Mouse (Mus musculus) heart, postnatal 4 days (tissue): ENCODE measurements at regions not wholly inside any gene's neighbourhood (a gene's known extent, or its start where the extent isn't known, plus 50 kb on each side); places are given as distances from the start of the nearest gene placed in this dataset.
"Not testable (repeated sequence)": the region's sequence is repeated elsewhere in the genome, so short reads cannot be mapped to it uniquely, and the experiment has no call there.

Source experiments
- DNase-seq: peaks from one replicate; pipeline ENCODE4 v3.0.0; 2021

- no peak for DNase-seq
Measured at GRCm38 (mm10) chr8:8973769-8974168, 283.4 kb upstream of the Arglu1 start.

DNA sequence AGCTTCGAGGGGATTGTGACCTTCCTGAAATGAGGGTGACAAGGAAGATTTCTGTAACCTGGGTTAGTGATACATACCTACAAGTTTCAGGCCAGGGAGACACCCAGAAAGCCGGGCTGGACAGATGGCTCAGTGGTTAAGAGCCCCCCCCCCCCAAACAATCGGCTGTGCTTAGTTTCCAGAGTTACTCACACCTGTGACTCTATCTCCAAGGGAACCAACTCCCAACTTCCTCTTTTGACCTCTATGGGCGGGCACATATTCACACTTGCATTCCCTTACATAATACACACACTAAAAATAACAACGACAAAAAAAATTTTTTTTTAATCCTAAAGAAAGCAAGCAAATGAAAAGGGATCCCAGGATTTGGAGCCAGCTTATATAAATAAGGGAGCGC is 283.0 kb upstream of the Arglu1 start:
- DNase-seq, result no peak

GRCm38 (mm10) chr8:8970776-8971175 is 280.5 kb upstream of the Arglu1 start:
- DNase-seq, result no peak

DNA sequence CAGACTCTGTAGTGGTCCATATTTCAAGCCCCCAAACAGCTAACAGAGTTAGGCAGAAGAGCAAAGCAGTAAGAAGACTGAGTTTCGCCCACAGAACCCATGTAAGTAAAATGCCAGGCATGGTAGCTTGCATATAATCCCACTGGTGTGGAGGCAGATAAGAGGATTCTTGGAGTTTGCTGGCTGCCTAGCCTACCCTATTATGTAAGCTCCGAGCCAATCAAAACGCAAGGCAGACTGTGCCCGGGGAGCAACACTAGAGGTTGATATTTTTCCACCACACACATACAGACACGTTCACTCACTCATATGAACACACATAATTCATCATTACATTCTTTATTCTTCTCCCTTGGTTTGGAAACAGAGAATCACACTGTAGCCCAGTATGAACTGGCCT is 280.0 kb upstream of the Arglu1 start:
- DNase-seq, result no peak

DNA sequence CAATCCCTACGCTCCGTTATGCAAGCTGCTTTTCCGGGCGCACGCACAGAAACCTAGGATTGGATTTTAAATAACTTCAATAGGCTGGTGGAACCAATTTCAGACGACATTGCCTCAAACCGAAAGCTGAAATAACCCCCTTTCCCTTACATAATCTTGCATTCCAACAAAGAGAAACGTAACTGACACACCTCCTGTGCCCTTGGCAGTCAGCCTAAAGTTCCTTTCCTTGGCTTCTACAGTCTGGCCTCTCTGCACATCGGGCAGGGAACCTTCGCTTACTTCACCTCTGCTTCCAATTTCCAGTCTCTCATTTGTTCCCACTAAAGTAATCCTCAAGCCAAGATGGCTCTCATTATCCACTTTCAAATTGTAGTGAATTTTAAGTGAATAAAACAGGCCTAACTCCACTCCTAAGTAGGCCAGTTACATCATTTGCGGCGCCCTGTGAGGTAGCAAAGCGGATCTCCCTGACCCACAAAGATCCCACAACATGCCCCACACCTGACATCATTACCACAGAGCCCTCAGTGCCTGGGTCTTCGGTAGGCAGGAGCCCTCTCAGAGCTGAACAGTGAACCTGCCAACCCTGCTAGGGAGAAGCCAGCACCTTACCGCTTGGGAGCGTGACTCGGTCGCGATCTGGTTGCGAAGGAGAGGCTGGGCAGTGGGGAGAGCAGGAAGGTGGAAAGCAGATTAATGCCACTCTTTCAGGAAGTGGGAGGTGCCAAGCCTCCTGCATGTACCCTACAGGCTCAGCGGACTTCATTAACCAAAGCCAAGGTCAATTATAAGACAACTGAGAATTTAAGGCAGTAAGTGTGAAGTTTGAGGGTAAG is 279.0 kb upstream of the Arglu1 start:
- no peak for DNase-seq

DNA sequence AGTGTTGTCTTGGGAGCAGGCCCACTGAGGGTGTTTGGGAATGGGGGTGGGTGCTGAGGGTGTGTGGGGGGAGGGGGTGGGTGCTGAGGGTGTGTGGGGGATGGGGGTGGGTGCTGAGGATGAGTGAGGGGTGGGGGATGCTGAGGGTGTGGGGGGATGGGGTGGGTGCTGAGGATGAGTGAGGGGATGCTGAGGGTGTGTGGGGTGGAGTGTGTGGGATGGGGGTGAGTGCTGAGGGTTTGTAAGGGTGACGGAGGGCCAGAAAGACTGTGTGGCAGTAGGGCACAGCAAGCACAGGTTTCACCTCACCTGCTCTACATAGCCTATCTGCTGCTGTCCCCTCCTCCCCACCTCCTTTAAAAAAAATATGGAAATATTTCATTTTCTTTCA is 276.3 kb upstream of the Arglu1 start:
- no peak for DNase-seq

GRCm38 (mm10) chr8:8965983-8966657 is 275.8 kb upstream of the Arglu1 start:
- DNase-seq, result no peak

DNA sequence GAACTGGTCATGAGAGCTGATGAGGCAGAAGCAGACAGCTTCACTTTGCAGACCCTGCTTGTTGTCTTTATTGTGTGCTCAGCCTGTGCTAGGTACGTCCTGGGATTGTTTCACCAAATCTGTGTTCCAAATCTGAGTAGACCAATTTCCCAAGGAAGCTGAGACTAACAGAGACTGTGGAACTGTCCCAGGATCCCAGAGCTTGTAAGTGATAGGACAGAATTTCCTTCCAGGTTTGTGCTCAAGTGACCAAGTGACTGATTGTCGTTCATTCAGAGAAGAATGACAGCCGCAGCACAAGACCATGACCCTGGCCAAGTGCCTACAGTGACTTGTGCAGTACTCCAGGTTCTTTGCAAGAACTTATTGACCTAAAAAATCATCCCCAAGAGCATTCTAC is 269.9 kb upstream of the Arglu1 start:
- no peak for DNase-seq

GRCm38 (mm10) chr8:8959787-8960093 is 269.4 kb upstream of the Arglu1 start:
- DNase-seq, result no peak

DNA sequence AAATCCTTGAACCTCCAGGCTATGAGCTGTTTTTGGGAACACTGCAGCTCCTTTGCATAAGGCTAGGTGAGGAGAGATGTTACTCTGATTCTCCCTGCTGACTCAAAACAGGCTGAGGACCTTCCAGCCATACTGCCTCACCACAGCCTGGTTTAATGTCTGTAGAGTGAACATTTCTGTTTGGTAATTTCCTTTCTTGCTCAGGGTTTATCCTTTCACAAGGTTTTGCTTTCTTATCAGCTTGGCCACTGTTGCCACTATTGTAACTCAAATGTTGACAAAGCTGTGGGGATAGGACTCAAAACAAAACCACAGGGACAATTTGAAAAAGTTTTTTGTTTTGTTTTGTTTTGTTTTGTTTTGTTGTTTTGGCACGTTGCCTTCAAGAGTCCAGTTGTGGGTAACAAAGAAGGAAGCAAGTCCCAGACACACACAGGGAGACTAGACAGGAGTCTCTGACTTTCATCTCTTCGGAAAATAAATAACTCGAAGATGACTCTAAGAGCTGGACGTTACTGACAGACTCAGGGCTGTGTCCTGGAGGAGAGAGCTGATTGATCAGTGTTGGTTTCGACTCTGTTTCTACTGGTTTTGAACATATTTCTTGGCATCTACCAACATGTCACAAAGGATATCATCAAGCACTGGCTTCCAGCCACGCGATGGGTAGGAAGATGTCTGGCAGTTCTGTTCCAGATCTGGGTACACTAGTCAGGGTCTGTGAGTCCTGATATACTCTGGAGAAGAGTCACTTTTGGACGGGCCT is 268.9 kb upstream of the Arglu1 start:
- DNase-seq, result no peak

- not testable (repeated sequence) for DNase-seq
Measured at GRCm38 (mm10) chr8:8958140-8958539, 267.8 kb upstream of the Arglu1 start.

GRCm38 (mm10) chr8:8952212-8952611 is 261.9 kb upstream of the Arglu1 start:
- no peak for DNase-seq

DNA sequence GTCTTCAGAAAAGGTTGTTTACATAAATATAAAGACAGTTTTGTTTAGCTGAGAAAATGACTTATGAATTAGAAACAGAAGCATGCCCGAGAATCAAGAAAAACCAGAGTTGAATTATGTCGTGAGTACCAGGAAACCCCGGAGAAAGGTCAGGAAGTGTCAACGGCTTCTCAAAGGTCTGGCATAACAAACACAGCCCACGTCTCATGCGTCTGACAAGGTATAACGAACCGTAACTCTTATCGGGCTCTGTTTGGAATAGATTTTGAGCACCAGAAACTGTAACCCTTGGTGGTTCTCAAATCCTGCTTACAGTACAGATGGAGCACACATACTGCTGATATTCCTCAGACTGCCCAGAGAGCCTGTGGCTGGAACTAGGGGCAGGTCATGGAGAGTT is 260.9 kb upstream of the Arglu1 start:
- DNase-seq, result no peak

- no peak for DNase-seq
Measured at GRCm38 (mm10) chr8:8947516-8948161, 257.3 kb upstream of the Arglu1 start.

- no peak for DNase-seq
Measured at GRCm38 (mm10) chr8:8942991-8943390, 252.7 kb upstream of the Arglu1 start.

- DNase-seq, result no peak
Measured at GRCm38 (mm10) chr8:8940899-8941298, 250.6 kb upstream of the Arglu1 start.

GRCm38 (mm10) chr8:8938536-8938935 is 248.2 kb upstream of the Arglu1 start:
- no peak for DNase-seq

GRCm38 (mm10) chr8:8932466-8932865 is 242.1 kb upstream of the Arglu1 start:
- DNase-seq, result no peak

DNA sequence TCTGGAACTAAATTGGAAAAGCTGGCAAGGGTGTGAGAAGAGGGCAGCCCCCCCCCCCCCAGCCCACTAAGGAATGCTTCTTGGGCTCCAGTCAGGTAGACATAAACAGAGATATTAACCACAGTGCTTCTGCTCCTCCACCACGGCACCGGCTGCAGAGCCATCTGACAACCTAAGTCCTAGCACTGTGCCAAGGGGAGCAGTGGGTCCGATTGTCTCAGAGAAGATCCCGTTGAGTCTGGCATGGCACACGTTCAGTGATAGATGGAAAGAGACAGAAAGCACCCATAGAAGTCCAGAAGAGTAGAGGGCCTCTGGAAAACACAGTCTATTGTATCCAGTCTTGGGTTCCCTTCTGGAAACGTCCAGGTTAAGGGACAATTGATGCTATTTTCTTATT is 241.4 kb upstream of the Arglu1 start:
- DNase-seq, result no peak

DNA sequence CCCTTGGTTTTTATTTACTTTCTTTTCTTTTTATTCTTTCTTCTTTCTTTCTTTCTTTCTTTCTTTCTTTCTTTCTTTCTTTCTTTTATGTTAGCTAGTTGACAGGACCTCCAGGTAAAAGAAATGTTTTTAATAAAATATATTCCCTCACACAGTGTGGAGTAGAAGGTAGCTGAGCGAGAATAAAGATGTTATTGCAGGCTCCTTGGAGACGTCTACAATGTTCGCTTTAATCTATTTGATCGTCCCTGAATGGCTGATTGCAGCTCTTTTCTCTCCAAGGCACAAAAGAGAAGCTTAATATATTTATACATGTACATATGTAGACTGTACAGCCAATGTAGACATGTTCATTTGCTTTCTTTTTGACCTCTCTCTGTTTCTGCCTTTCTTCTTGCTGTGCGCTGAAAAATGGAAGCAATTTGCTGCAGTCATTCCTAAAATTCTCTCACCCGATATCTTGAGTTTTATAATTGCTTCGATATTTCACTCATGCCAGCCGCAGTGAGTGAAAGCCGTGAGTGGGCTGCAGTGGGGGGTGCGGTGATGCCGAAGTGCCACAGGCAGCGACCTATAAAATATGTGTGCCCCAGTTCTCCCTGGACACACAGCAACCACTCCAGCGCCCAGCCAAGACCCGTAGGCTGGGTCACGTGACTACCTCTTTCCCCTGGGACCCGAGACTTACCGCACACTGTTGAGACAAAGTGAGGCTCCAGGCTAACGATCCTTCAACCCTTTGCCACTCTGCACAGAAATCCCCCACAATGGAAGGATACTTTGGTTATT is 237.9 kb upstream of the Arglu1 start:
- DNase-seq, result no peak

DNA sequence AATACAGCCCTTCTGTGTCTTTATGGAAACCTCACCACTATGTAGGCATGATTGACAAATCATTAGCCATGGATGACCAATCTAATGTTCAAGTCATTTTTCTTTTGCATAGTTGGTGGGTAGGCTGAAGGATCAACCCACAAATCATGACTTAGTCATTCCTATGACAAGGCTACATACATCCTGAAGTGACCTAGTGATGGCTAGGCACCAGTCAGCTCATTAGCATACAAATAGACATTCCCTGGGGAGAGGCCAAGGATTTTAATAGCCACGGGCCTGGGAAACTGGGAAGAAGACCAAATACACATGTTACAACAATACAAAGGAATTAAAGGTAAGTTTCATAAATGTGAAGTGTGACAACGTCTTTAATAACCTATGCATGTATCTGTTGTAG is 231.1 kb upstream of the Arglu1 start:
- peak; percentile 24 for DNase-seq
